Mouse (Mus musculus) T-helper 17 cell (primary cell): ENCODE measurements around the gene Vti1a.

Experiments
- in situ Hi-C, 2 experiments: fragments of 300-600 bp; cut with MboI, MseI; formaldehyde crosslinking; loops; 1 replicate in 1 of 2; 2 replicates in 1 of 2; pipeline ENCODE4 v1.15.1; 2025; ENCODE audit warnings: high pct_unique_total_duplicates in 2 of 2

The Vti1a gene

DNA sequence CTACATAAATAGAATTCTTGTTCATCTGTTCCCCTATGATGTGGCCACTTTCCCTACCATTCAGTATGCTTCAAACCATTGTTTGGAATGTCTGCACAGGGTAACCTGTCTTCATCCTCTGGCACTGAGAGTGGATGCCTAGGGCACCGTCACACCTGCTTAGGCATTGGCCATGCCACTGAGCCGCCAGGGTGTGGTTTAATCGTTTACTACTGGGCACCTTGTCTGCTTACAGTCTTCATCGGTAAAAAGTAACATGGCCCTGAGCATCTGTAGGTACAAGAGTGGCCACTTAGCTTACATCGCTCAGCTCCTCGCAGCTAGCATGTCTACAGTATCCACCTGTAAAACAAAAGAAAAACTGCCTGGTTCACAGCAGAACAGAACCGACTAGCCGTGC, 264.1 kb downstream of the Vti1a start:
- in situ Hi-C loops: no loop called here

DNA sequence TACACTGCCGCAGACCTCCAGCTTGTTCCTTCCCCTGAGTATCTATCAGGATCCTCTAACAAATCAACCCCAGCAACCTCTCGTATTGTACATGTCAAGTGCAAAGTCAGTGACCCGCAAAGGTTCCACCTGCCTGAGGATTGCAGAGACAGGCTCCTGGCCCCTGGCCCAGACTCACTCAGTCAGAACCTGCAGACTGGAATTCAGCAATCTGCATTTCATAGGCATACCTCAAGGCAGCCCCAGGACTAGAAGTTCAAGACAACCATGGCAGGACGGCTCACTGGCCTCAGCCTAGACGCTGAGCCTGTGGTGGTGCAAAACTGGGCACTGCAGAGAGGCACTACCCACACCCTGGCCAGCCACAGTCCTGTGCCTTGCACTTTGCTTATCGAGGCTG, 264.6 kb downstream of the Vti1a start:
- in situ Hi-C loops: no loop called here

DNA sequence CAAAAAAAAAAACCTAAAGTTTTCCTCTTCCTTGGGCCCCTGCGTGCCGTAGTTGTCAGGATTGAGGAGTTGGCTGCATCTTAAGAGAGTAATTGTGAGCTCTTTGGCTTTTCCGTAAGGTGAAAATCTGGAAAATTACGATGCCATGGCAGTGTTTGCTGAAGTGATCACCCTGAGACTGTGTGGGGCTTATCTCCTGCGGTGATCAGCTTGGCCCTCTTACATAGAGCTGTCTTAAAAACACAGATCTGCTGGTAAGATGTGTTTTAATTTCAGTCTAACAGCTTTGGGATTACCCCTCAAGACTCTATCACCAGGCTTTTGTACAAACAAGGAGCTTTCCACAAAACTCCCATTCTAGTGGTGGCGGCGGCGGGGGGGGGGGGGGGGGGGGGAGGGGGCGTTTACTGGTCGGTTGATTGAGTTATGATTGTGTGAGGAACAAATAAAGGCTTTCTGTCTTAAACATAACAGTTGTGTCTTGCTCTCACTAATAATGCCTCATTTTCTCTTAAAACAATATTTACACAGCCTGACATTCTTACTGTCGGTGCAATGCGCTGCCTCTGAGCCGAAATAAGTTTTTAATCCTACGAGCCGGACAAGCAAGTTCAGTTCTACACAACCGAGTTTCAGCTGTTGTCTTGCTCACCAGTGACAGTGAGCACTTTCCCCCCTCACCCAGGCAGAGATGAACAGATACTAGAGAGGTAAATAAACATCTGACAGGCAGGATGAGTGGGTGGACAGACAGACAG, 267.0 kb downstream of the Vti1a start:
- in situ Hi-C loops: no loop called here

DNA sequence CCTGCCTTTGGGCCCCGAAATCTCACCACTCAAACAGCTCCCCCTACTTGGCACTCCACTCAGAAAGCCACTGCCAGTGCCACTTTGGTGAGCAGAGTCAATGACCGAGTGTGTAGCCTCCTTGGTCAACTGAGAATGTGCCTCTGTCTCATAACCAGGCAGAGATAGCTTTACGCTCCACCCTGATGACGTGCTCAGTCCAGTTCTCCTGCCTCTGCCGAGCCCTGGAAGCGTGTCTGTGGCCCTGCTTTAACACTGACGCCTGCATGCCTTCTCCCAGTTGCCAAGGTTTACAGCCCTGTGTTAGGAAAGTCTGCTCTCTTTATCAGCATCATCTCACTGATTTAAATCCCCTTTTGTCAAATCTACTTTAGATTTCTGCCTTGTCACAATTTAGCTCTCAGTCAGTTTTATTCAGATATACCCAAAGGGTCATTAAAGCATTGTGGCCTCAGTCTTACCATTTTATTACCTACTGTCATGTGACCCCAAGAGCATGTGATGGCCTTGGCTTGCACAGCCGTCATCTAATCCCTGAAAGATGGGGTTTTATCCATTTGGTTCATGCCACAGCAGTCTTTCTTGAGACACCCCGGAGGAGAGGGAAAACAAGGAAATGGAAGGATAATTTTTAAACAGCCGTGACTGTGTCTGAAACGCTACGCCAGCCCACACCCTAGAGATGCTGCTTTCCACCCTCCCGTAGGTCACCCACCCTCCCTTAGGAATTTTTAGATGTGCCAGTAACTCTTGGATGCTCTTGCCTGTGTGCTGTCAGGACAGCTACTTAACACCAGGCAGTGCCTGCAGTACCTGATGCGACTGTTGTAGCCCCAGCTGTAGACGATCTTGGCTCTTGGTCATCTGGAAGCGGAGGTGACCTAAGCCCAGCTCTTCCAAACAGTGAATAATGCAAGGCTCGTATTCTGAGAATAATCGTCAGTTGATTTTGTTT, 269.5 kb downstream of the Vti1a start:
- in situ Hi-C loops: no loop called here

DNA sequence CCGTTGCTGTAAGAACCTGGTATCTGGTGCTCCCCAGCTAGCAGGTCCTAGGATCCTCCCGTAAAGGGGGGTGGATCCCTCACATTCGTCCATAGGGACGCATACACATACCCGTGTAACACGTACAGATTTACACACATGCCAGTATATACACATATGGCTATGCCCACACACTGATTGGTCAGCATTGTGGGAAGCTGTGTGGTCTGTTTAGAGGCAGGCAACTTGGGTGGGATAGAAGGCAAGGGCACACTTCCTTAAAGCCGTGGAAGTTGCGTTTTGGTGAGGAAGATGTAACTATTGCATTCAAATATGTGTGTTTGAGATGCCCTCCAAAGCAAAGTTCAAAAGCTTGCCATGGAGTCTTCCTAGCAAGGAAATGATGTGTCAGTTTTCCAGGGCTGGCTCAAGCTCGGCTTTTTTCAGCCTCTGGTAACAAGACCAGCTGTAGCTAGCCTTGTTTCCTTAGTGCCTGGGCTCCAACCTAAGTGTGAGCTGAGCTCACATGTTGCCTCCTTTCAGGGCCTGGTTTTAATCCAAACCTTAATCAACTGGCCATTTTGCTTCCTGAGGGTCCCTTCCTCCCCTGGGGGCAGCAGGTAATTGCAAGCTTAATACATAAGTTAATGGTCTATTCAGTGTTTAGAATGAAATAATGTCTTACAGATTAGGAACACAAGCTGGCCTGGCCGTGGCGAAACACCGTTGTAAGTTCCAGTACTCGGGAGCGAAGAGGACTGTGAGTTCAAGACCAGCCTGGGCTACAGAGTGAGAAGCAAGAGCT, 271.7 kb downstream of the Vti1a start:
- in situ Hi-C loops: no loop called here

DNA sequence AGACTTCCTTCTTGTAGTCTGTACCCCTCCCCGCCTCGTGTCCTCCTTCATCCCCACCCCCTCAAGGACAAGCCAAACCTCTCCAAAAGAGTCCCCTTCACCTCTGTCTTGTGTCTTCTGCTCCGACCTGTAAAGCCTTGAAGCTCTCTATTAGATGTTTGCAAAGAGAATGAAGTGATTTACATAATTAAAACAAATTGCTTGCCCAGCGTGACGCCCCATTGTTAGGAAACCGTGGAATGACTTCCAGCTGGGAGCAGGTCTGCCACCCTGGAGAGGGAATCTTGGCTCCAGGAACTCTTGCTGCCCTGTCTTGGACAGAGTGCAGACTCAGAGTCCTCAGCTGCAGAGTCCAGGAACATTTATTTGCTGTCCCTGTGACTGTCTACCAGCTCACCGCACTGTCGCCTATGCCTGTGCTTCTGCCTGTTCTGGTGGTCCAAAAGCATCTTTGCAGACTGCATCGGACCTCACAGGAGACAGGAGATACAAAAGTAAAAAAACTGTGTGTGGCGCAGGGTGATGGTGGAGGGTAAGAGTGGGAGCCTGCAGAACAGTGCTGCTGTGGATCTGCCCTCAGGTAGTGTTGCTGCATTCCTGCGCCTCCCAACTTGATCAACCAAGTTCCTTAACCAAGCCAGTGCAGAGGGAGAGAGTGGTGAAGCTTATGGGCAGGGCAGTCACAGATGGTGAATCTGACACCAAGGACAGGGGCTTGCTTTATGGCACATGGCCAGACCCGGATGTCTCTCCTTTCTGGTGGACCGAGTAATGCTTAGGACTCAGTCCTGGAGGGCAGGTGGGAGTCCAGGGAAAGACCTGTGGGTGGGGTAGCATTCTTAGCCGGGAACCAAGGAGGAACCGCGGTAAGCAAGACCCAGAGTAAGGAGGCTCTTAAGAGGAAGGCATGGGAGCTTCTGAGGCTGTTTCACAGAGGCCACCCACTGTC, 273.1 kb downstream of the Vti1a start:
- in situ Hi-C loops: no loop called here

DNA sequence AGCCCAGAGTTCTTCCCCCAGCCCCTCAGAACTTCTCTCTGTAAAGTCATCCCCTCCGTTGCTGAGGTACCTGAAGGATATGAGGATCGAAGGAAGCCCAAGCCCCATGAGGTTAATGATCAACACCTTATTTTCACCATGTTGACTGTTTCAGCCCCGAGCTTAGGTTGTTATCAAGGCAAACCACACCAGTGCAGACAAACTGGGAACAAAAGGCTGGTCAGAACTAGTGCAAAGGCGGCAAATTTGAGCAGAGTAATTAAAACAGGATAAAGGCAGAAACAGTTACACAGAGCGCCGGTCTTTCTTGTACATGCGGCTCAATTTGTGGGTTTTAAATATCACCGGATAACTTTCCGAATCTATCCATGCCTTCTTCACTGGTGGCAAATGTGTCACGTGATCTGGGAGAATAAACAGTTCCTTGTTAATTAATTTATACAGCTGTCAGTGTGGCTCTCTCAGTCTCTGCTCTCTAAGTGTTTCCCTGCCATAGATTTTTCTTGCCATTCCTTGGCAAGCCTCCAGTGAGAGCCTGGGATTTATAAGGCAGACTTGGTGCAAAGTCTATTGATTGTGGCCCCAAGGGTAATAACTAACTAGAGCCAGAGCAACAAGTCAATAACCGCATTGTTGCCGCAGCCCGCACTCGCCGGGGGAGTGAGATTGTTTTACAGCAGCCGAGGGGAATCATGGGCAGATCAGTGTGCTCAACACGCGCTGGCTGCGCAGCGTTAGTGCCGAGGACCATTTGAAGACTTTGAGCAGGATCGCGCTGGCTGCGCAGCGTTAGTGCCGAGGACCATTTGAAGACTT, 277.0 kb downstream of the Vti1a start:
- in situ Hi-C loops: no loop called here

DNA sequence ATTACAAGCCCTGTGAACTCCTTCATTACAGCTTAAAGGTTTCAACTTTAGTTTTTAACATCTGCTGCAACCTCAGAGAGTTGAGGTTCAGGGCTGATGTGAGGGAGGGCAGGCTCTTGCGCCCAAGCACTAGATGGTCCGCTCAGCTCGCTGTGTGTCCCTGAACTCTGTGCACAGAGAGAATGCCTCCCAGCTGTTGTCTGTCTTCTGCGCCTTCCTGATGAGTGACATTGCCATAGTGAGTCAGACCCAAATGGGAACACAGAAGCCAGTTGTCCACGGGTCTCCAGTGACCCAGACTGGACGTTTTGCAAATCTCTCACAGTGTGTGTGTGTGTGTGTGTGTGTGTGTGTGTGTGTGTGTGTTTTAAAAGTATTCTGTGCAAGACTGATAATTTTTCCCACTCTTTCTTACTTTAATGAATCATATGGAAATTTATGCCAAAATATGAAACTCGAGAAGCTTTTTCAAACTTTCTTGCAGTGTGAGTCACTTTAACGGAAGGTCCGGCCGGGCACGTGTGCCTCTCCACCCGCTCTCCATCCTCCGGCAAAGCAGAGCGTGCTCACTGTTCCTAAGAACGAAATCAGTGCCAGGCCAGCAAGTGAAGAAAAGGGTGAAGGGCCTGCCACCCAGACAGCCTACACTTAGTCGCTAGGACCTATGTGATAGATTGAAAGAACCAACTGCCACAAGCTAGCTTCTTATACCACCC, 277.8 kb downstream of the Vti1a start:
- in situ Hi-C loops: no loop called here

DNA sequence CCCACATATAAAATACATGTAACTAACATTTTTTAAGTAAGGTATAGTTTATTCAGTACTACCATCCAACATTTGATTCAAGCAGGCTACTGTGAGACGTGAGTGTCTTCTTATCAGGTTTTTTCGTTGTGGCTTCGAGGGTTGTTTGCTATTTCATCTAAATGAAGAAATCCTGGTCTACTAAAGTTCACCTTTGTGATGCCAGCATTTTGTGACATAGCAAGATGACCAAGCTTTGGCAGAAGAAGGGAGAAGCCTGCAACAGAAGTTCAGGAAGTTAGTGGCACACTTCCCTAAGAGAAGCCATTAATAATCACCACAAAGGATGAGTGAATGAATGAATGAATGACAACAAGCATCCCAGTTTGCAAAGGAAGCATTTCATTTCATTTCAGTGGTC, 278.4 kb downstream of the Vti1a start:
- in situ Hi-C loops: no loop called here

DNA sequence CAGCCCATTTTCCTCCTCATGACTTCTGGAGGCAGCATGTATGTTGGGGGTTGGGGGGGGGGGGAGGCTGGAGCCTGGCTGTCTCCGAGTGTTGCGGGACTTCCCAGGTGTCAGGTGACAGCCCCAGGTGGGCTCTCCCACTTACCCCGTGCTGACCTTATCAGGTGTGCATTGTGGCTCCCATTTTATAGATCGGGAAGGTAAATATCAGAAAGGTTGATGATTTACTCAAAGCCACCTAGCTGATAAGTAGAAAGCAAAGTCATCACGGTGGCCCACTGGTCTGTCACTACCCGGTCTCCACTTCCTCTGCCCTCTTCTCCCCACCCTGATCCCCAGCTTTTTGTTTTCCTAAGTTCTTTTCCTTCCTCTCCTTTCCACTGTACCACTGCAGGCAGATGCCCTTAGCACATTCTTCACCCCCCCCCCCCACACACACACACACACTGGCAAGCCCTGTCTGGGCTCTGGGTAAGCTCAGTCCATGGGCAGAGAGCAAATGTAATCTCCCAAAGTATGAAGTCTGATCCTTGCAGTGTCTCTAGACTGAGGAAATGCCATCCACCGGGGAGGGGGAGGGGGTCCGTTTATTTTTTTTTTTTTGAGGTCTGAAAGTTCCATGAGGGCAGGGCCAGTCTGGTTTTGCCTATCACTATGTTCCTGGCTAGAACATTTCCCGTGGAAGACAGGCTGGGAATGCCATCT, 280.0 kb downstream of the Vti1a start:
- in situ Hi-C loops: no loop called here

DNA sequence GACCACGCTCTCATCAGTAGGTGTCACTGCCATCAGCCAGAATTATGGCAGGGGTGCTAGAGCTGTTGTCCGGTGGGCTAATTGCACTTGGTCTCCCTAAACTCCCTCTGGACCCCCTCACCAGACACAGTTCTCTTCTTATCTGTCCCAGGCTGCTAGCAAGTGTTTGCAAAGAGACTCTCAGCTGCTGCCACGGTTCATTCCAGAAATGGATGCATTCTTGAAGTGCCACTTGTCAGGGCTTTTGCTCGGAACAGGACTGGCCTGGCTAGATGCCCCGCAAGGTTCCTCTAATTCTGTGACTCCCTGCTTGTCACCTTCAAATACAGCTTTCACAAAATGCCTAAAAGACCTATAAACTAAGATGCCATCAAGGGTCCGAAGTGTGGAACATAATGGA, 280.7 kb downstream of the Vti1a start:
- in situ Hi-C loops: no loop called here

DNA sequence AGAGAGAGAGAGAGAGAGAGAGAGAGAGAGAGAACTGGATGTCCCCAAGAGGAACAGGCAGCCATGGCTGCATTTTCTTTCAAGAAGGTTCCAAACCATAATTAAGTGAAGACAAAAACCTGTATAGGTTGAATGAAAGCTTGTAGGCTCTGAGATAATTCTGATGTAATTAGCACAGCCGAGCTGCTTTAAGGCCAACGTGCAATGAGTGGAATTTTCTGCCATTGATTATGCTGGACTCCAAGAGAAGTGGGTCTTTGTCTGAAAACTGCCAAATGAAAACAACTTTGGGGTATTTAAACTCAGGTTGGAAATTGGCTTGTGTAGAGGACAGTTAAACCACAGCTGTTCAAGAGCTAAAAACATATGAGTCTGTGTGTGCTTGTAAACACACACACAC, 281.2 kb downstream of the Vti1a start:
- in situ Hi-C loops: no loop called here

DNA sequence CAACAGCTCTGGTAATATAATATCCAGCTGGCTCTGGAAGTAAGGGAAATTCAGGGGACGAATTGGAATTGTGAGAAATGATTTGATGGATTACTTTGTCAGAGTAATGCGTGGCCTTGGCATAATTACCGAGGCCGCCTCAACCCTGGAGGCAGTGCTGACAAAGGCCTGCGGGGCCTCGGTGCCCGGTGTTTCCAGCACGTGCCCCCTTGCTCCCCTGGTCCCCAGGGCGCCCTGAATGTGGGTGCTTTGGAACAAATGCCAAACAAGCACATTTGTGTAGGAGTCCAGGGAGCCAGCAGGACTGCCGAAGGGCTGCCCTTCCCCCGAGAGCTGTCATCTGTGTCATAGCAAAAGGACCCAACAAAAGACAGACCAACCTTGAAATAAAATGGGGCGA, 281.9 kb downstream of the Vti1a start:
- in situ Hi-C loops: no loop called here

DNA sequence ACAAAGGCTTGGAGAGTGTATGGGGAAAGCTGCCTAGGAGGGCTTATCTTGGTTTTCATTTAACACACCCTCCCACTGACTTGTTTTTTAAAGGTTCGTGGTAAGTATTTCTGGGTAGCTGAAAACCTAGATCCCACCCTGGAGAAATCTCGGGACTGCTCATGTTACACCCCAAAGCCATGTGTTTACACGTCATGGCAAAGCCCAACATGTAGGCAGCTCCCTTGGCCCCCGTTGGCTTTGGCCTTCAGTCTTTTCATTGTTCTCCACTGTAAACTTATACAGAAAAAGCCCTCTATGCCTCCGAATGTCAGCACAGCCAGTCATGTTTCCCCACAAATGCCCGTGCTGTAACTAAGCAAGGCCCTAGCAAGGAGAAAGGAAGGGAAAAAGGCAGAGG, 283.0 kb downstream of the Vti1a start:
- in situ Hi-C loops: no loop called here

DNA sequence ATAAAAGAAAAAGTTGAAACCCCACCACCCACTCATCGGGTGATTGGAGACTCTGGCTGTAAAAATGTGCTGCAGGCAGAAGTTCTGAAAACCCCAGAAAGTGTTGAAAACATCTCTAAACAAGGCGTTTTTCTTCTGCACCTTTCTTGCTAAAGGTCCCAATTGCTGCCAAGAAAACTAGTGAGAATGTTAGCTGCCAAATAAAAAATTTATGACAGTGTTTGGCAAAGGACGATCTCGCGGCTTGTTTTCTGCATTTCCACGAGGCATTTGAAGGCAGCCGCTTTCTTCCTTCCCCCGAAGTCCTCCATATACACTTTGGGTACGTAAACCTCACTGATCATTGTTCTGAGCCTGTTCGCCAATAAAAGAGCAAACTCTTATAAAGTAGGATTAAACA, 291.6 kb downstream of the Vti1a start:
- in situ Hi-C loops: no loop called here

DNA sequence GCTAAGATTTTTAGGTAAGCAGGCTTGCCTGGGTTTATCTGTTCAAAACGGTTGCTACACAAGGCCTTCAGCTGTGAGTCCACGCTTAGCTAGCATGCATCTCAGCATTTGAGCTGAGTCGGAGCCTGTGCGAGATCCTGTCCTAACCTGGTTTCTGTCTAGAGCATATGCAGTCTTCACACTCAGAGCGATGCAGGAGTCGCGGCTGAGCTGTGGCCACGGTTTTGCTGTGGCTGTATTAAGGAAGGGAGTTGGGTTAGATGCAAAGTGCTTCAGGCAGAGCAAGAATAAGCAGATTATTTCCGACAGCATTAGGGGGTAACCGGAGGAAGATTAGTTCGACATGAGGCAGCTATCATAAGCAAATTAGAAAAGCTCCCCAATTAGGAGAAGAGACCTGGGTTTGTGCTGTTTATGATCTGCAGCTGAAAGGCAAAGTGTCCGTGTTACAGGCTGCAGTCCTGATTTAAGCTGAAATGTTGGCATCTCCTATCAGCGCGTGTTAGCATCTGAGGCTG, 292.8 kb downstream of the Vti1a start:
- in situ Hi-C loops: no loop called here

DNA sequence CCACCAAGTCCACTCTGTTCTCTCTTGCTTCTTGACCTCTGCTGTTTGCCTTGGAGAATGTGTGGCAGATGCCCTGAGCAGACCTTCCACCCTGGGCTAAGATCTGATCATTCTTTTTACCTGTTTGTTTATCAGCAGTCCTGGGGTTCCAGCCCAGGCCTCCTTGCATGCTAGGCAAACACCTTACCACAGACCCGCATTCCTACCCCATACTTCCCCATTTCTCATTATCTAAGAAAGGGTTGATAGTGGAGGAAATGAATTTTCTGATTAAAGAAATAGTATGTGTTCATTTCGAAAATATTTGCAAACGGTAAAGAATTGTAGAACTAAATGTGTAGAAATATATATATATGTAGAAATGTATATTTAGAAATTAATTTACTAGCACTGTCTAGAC, 293.7 kb downstream of the Vti1a start:
- in situ Hi-C loops: no loop called here

DNA sequence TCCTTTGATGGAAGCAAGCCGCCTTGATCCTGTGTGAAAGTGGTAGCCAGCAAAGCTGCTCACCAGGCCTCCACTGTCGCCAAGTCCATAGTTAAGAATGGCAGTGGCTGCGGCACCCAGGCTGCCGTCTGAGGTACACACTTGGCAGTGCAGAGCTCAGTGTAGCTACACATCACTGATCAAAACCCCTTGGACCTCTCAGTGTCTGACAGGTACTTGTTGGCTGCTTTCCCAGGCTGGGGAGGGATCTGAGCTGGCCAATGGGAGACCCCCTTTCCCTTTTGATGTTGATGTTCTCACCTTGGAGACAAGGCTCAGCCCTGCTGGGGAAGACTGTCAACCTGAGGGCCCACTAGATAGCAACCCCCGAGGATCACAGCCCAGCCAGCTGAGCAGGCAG, 299.6 kb downstream of the Vti1a start:
- in situ Hi-C loops: no loop called here

DNA sequence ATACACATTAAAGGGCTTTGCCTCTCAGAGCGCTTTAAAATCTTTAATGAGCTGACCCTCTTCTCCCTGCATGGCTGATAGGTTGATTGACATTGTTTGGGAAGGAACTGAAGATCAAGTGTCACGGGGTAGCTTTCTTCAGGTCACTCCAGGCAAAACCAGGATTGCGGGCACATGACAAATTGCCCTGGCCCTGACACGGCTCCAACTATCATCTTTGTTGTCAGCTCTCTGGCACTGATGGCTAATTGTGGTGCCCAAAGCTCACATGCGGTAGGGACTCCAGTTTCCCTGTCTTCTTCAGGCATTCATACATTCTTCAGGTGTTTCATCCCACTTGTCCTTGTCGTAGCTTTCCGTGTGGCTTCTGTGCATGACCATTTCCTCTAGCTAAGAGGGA, 300.2 kb downstream of the Vti1a start:
- in situ Hi-C loops: no loop called here
